Mouse (Mus musculus): ENCODE measurements around the gene Hspbap1. TPM values are rescaled to one million over a fixed set of nuclear protein-coding genes. Genes with fewer than 3 reads are reported as not detected.

The Hspbap1 gene
- polyA plus RNA-seq, 1 experiment from 2014 or later = 26.9 TPM

DNA sequence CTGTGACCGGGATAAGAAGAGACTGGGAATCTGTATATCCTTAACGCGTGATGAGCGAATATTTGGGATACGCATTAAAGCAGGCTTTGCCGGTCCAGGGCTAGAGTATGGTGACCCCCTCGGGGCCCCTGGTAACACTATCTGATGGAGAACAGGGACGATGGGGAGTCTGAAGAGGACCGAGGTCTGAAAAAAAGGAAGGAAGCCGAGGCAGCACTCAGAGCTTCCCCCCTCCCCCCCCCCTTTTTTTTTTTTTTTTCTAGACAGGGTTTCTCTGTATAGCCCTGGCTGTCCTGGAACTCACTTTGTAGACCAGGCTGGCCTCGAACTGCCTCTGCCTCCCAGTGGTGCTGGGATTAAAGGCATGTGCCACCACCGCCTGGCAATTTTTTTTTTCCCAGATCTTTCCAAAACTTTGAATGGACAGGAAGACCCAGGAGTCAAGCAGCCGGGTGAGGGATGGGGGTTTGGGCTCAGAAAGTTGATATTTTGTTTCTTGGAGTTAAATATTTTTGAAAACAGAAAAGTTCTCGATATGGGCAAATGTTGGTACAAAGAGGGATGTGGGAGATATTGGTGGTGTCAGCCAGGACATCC is 102.3 kb downstream of the Hspbap1 start:
- WGBS = 29% methylated on average over 14 of the region's 14 CpGs

DNA sequence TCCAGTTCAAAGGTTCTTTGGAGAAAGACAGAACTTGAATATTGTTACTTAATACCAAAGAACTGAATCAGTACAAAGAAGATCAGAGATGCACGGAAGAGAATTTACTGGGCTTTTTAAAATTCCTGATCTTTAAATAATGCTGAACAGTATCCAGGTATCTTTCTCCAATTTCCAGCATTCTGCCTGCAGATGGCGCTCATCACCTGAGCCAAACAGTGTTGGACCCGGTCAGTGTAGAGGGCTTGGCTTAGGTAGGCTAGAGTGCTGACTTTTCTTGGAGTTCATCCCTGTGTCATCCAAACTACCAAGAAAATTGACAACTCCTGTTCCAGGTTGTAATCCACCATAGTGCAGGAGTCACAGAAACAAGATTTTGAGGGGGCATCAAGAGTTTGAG is 104.2 kb downstream of the Hspbap1 start:
- peak; percentile 43 for DNase-seq (ENCODE audit: low spot score)
- H3K27me3 ChIP-seq (ENCODE audit: control insufficient read depth, insufficient read depth, low read length) = peaks cover 16% of the 10 kb centered on the region
- no peaks in the 10 kb centered on the region for H3K9me3 ChIP-seq (replicated peaks; ENCODE audit: control insufficient read depth, low read length)
- no peak overlapping the region for H3K4me2 ChIP-seq (ENCODE audit: low read depth, low read length)
- H3K36me3 ChIP-seq (replicated peaks; ENCODE audit: control insufficient read depth, insufficient read depth, low read depth, low read length) = no peaks in the 10 kb centered on the region
- H3K27ac ChIP-seq (replicated peaks; ENCODE audit: low read depth, low read length) = no peak overlapping the region
- no peak for ATAC-seq (replicated peaks; ENCODE audit: insufficient number of reproducible peaks, low FRiP score, low TSS enrichment, low read depth)
- no peak overlapping the region for H3K9ac ChIP-seq (replicated peaks; ENCODE audit: low read length)
- WGBS = 30% methylated on average over 3 of the region's 3 CpGs
- H3K4me3 ChIP-seq (ENCODE audit: low read depth, low read length) = no peak overlapping the region
- peaks cover 3% of the 10 kb centered on the region; the same call in 1 of the 2 replicates for H3K4me1 ChIP-seq (ENCODE audit: control insufficient read depth, insufficient read depth, low read length)

More for the DNA sequence above, 102.3 kb downstream of the Hspbap1 start:
- no peak overlapping the region for H3K27ac ChIP-seq (replicated peaks; ENCODE audit: low read depth, low read length)
- H3K9ac ChIP-seq (replicated peaks; ENCODE audit: low read length) = no peak overlapping the region
- peaks cover 3% of the 10 kb centered on the region; the same call in 1 of the 2 replicates for H3K4me1 ChIP-seq (ENCODE audit: control insufficient read depth, insufficient read depth, low read length)
- H3K4me3 ChIP-seq (ENCODE audit: low read depth, low read length) = no peak overlapping the region
- ATAC-seq (replicated peaks; ENCODE audit: insufficient number of reproducible peaks, low FRiP score, low TSS enrichment, low read depth) (no peak), DNase-seq (ENCODE audit: low spot score) (no peak)
- H3K9me3 ChIP-seq (replicated peaks; ENCODE audit: control insufficient read depth, low read length) = no peaks in the 10 kb centered on the region
- H3K4me2 ChIP-seq (ENCODE audit: low read depth, low read length) = no peak overlapping the region
- H3K27me3 ChIP-seq (ENCODE audit: control insufficient read depth, insufficient read depth, low read length) = peaks cover 16% of the 10 kb centered on the region
- H3K36me3 ChIP-seq (replicated peaks; ENCODE audit: control insufficient read depth, insufficient read depth, low read depth, low read length) = no peaks in the 10 kb centered on the region

Other genes starting within 250 kb of the Hspbap1 start
- gene Sema5b, start 229.2 kb upstream of the Hspbap1 start, polyA plus RNA-seq (2014; fragmentation: Nextera tagmentation; extraction: Ambion mirVana) = 2.9 and 4.3 TPM in 2 replicates
- gene Dirc2, start 1.0 kb upstream of the Hspbap1 start, polyA plus RNA-seq (2014; fragmentation: Nextera tagmentation; extraction: Ambion mirVana) = 16.4 and 16.7 TPM in 2 replicates
- 0.29 and 0.45 TPM in 2 replicates for gene Parp14, start 101.2 kb downstream of the Hspbap1 start, polyA plus RNA-seq (2014; fragmentation: Nextera tagmentation; extraction: Ambion mirVana)
- gene Parp9, start 168.1 kb downstream of the Hspbap1 start, polyA plus RNA-seq (2014; fragmentation: Nextera tagmentation; extraction: Ambion mirVana) = 2.7 and 3.2 TPM in 2 replicates
- gene Dtx3l, start 168.8 kb downstream of the Hspbap1 start, polyA plus RNA-seq (2014; fragmentation: Nextera tagmentation; extraction: Ambion mirVana) = 3.1 and 3.7 TPM in 2 replicates
- 72.7 and 78.9 TPM in 2 replicates for gene Kpna1, start 208.4 kb downstream of the Hspbap1 start, polyA plus RNA-seq (2014; fragmentation: Nextera tagmentation; extraction: Ambion mirVana)

Measured in embryonic facial prominence, embryonic 11.5 days (tissue).